Mouse (Mus musculus): ENCODE results near the gene Fam172a. TPM values are rescaled to one million over a fixed set of nuclear protein-coding genes. Genes with fewer than 3 reads are reported as not detected.
A peak's percentile ranks its signal among the peaks of the same experiment; 100 is the strongest.

Fam172a gene
- total and polyA plus RNA-seq, 2 experiments from 2014 or later, result 22.1 to 37.6 TPM

- DNase-seq (ENCODE audit: low spot score) (no peak), ATAC-seq (no peak)
- Histone ChIP-seq H3K9me3 (ENCODE audit: low read length) (no peaks in the 10 kb centered on the region), H3K4me2 (ENCODE audit: low read depth, low read length) (no peak overlapping the region), H3K27me3 (ENCODE audit: insufficient read depth, low read length) (no peaks in the 10 kb centered on the region), H3K4me1 (ENCODE audit: insufficient read depth, low read length) (no peaks in the 10 kb centered on the region), H3K36me3 (ENCODE audit: insufficient read depth, low read length) (no peaks in the 10 kb centered on the region), H3K27ac (no peak overlapping the region), H3K9ac (replicated peaks; ENCODE audit: low read length) (no peak overlapping the region), H3K4me3 (ENCODE audit: low read length) (no peak overlapping the region)
- 95% methylated on average over 1 of the region's 1 CpGs for WGBS
- TF ChIP-seq CTCF (IDR thresholded peaks at IDR 0.05; ENCODE audit: low read depth), result no peak
These were observed 108.6 kb downstream of the Fam172a start for GRCm38 (mm10) chr13:77810449-77810848.

- WGBS, result 90% methylated on average over 4 of the region's 4 CpGs
- Histone ChIP-seq H3K4me2 (ENCODE audit: low read depth, low read length) (no peak overlapping the region), H3K27ac (no peak overlapping the region), H3K9me3 (ENCODE audit: low read length) (no peaks in the 10 kb centered on the region), H3K36me3 (ENCODE audit: insufficient read depth, low read length) (no peaks in the 10 kb centered on the region), H3K27me3 (ENCODE audit: insufficient read depth, low read length) (no peaks in the 10 kb centered on the region), H3K4me1 (ENCODE audit: insufficient read depth, low read length) (no peaks in the 10 kb centered on the region), H3K9ac (replicated peaks; ENCODE audit: low read length) (no peak overlapping the region), H3K4me3 (ENCODE audit: low read length) (no peak overlapping the region)
- ATAC-seq (no peak), DNase-seq (ENCODE audit: low spot score) (no peak)
- TF ChIP-seq CTCF (IDR thresholded peaks at IDR 0.05; ENCODE audit: low read depth), result no peak
These were observed 124.3 kb downstream of the Fam172a start for GRCm38 (mm10) chr13:77826138-77826537.

- no peak for ATAC-seq
- H3K36me3 ChIP-seq (ENCODE audit: insufficient read depth, low read length), result no peaks in the 10 kb centered on the region
These were observed 141.3 kb downstream of the Fam172a start for GRCm38 (mm10) chr13:77843017-77843654.

GRCm38 (mm10) chr13:77848868-77849267 is 147.0 kb downstream of the Fam172a start:
- ATAC-seq, result no peak
- TF ChIP-seq CTCF (IDR thresholded peaks at IDR 0.05; ENCODE audit: low read depth), result peak; percentile 13; the same call in 1 of the 2 replicates
- H3K4me3 ChIP-seq (ENCODE audit: low read length), result no peak overlapping the region
- H3K27ac ChIP-seq, result no peak overlapping the region
- no peaks in the 10 kb centered on the region for H3K4me1 ChIP-seq (ENCODE audit: insufficient read depth, low read length)
- no peak overlapping the region for H3K4me2 ChIP-seq (ENCODE audit: low read depth, low read length)
- 80% methylated on average over 4 of the region's 4 CpGs for WGBS
- peak; percentile 8 for DNase-seq (ENCODE audit: low spot score)
- no peaks in the 10 kb centered on the region for H3K27me3 ChIP-seq (ENCODE audit: insufficient read depth, low read length)
- no peaks in the 10 kb centered on the region for H3K36me3 ChIP-seq (ENCODE audit: insufficient read depth, low read length)
- H3K9me3 ChIP-seq (ENCODE audit: low read length), result no peaks in the 10 kb centered on the region
- no peak overlapping the region for H3K9ac ChIP-seq (replicated peaks; ENCODE audit: low read length)

More at GRCm38 (mm10) chr13:77843017-77843654, 141.3 kb downstream of the Fam172a start:
- Histone ChIP-seq H3K27me3 (ENCODE audit: insufficient read depth, low read length) (no peaks in the 10 kb centered on the region), H3K9ac (replicated peaks; ENCODE audit: low read length) (no peak overlapping the region), H3K9me3 (ENCODE audit: low read length) (no peaks in the 10 kb centered on the region), H3K27ac (no peak overlapping the region), H3K4me3 (ENCODE audit: low read length) (no peak overlapping the region), H3K4me2 (ENCODE audit: low read depth, low read length) (no peak overlapping the region), H3K4me1 (ENCODE audit: insufficient read depth, low read length) (no peaks in the 10 kb centered on the region)
- TF ChIP-seq CTCF (IDR thresholded peaks at IDR 0.05; ENCODE audit: low read depth), result no peak
- DNase-seq (ENCODE audit: low spot score), result no peak
- 96% methylated on average over 2 of the region's 2 CpGs for WGBS

GRCm38 (mm10) chr13:77864804-77865203 is 163.0 kb downstream of the Fam172a start:
- H3K4me1 ChIP-seq (ENCODE audit: insufficient read depth, low read length), result no peaks in the 10 kb centered on the region
- peak; percentile 80 for DNase-seq (ENCODE audit: low spot score)
- WGBS, result 95% methylated on average over 1 of the region's 1 CpGs
- H3K4me3 ChIP-seq (ENCODE audit: low read length), result no peak overlapping the region
- no peaks in the 10 kb centered on the region for H3K27me3 ChIP-seq (ENCODE audit: insufficient read depth, low read length)
- 0 out of 2 replicates have a peak, but pooled peaks have one; percentile 18 for ATAC-seq
- TF ChIP-seq CTCF (IDR thresholded peaks at IDR 0.05; ENCODE audit: low read depth), result peak; percentile 63
- no peaks in the 10 kb centered on the region for H3K36me3 ChIP-seq (ENCODE audit: insufficient read depth, low read length)
- H3K27ac ChIP-seq, result no peak overlapping the region
- no peaks in the 10 kb centered on the region for H3K9me3 ChIP-seq (ENCODE audit: low read length)
- no peak overlapping the region for H3K9ac ChIP-seq (replicated peaks; ENCODE audit: low read length)
- H3K4me2 ChIP-seq (ENCODE audit: low read depth, low read length), result no peak overlapping the region

GRCm38 (mm10) chr13:77868314-77868713 is 166.5 kb downstream of the Fam172a start:
- ATAC-seq, result no peak

GRCm38 (mm10) chr13:77878120-77878519 is 176.3 kb downstream of the Fam172a start:
- Histone ChIP-seq H3K4me2 (ENCODE audit: low read depth, low read length) (no peak overlapping the region), H3K36me3 (ENCODE audit: insufficient read depth, low read length) (no peaks in the 10 kb centered on the region), H3K4me3 (ENCODE audit: low read length) (no peak overlapping the region), H3K27me3 (ENCODE audit: insufficient read depth, low read length) (no peaks in the 10 kb centered on the region), H3K9me3 (ENCODE audit: low read length) (no peaks in the 10 kb centered on the region), H3K27ac (no peak overlapping the region), H3K4me1 (ENCODE audit: insufficient read depth, low read length) (no peaks in the 10 kb centered on the region), H3K9ac (replicated peaks; ENCODE audit: low read length) (no peak overlapping the region)
- WGBS, result 56% methylated on average over 4 of the region's 4 CpGs
- DNase-seq (ENCODE audit: low spot score), result no peak
- ATAC-seq, result no peak
- no peak for TF ChIP-seq CTCF (IDR thresholded peaks at IDR 0.05; ENCODE audit: low read depth)

More at GRCm38 (mm10) chr13:77868314-77868713, 166.5 kb downstream of the Fam172a start:
- H3K4me3 ChIP-seq (ENCODE audit: low read length), result no peak overlapping the region
- no peak for TF ChIP-seq CTCF (IDR thresholded peaks at IDR 0.05; ENCODE audit: low read depth)
- no peaks in the 10 kb centered on the region for H3K27me3 ChIP-seq (ENCODE audit: insufficient read depth, low read length)
- no peak for DNase-seq (ENCODE audit: low spot score)
- H3K4me1 ChIP-seq (ENCODE audit: insufficient read depth, low read length), result no peaks in the 10 kb centered on the region
- no peaks in the 10 kb centered on the region for H3K9me3 ChIP-seq (ENCODE audit: low read length)
- H3K27ac ChIP-seq, result no peak overlapping the region
- H3K36me3 ChIP-seq (ENCODE audit: insufficient read depth, low read length), result no peaks in the 10 kb centered on the region
- H3K9ac ChIP-seq (replicated peaks; ENCODE audit: low read length), result no peak overlapping the region
- 46% methylated on average over 2 of the region's 2 CpGs for WGBS
- H3K4me2 ChIP-seq (ENCODE audit: low read depth, low read length), result no peak overlapping the region
